Mouse (Mus musculus) heart, embryonic 11.5 days (tissue): Measurements from ENCODE around the gene Kat6b. TPM values are rescaled to one million over a fixed set of nuclear protein-coding genes. Genes with fewer than 3 reads are reported as not detected.

Experiments used
- ATAC-seq: fragments of 200-750 bp; cut with Nextera tagmentation; replicated peaks from 2 replicates; pipeline ENCODE4 v1.8.0; 2017; ENCODE audit warnings: moderate library complexity; ENCODE audit not compliant: insufficient number of reproducible peaks, low FRiP score, low TSS enrichment
- H3K27ac ChIP-seq: fragments of 300-500 bp; sonication (generic); 2 replicates; pipeline ENCODE4 v1.5.1; 2014; ENCODE audit warnings: mild to moderate bottlenecking, low read depth, low read length
- H3K27me3 ChIP-seq: fragments of 300-500 bp; sonication (generic); 2 replicates; pipeline ENCODE4 v1.6.1; 2014; ENCODE audit warnings: mild to moderate bottlenecking, low read length, mixed read lengths; ENCODE audit not compliant: control insufficient read depth, insufficient read depth
- H3K36me3 ChIP-seq: fragments of 300-500 bp; sonication (generic); 2 replicates; pipeline ENCODE4 v1.6.1; 2014; ENCODE audit warnings: mild to moderate bottlenecking, low read length, moderate library complexity, mixed read lengths; ENCODE audit not compliant: control insufficient read depth, insufficient read depth
- H3K4me1 ChIP-seq: fragments of 300-500 bp; sonication (generic); 2 replicates; pipeline ENCODE4 v1.6.1; 2014; ENCODE audit warnings: low read length; ENCODE audit not compliant: control insufficient read depth, insufficient read depth
- H3K4me2 ChIP-seq: fragments of 300-500 bp; sonication (generic); 2 replicates; pipeline ENCODE4 v1.6.1; 2014; ENCODE audit warnings: mild to moderate bottlenecking, moderate library complexity
- H3K4me3 ChIP-seq: fragments of 300-500 bp; sonication (generic); 2 replicates; pipeline ENCODE4 v1.5.1; 2014; ENCODE audit warnings: low read depth, low read length
- H3K9ac ChIP-seq: fragments of 300-500 bp; sonication (generic); 2 replicates; pipeline ENCODE4 v1.6.1; 2014; ENCODE audit warnings: mild to moderate bottlenecking, low read depth, low read length, moderate library complexity
- H3K9me3 ChIP-seq: fragments of 300-500 bp; sonication (generic); replicated peaks from 2 replicates; pipeline ENCODE4 v1.6.1; 2016; ENCODE audit warnings: low read length; ENCODE audit not compliant: control insufficient read depth
- WGBS: fragments of 180-500 bp; shearing (Covaris S2); extraction: QIAGEN DNeasy Blood & Tissue Kit; methylation state at CpG from one replicate; pipeline ENCODE4 v1.1.7; 2014; ENCODE audit not compliant: insufficient replicate concordance; 5-methylcytosine and 5-hydroxymethylcytosine counted together
- polyA plus RNA-seq: library from polyadenylated mRNA; unstranded; fragments of >200 nt; fragmentation: Nextera tagmentation; extraction: Ambion mirVana; gene quantifications from 2 replicates; pipeline ENCODE4 v1.2.1, GENCODE M21; 2014

The Kat6b gene
- polyA plus RNA-seq, 1 experiment from 2014 or later = 14.9 TPM

DNA sequence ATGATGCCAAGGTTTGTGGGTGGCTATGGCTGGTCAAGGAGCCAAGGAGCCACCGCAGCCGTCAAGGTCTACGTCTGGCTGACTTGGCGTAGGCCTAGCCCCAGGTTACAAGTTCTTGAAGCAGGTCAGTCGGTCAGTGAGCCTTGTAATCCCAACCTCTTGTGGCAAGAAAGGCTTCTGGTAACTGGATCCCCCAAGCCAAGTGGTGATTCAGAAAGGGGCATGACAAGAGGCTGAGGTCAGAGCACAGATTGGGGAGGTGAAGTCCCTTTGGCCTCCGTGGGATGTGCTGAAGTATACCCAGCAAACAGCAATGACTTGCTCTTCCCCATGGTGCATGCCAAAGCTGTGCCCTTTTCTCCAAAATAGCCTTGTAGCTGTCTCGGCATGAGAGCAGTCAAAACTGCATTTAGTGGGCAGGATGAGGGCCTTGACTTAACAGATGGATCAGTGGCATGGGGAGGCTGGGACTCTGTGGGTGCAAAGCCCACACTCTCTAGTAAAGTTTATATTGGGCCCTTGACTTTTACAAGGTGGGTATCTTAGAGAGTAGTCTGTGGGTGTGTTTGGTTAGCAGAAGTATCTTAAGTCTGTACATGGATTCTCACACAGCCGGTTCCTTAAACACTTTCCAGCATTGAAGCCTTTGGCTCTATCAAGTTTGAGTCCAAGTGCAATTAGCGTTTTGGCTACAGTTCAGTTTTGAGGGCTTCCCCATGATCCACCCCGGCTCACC is 204.3 kb downstream of the Kat6b start:
- Histone ChIP-seq H3K9ac (no peak overlapping the region), H3K4me3 (no peak overlapping the region), H3K27me3 (peaks cover 12% of the 10 kb centered on the region; the same call in 1 of the 2 replicates), H3K9me3 (no peaks in the 10 kb centered on the region), H3K4me2 (no peak overlapping the region), H3K4me1 (peaks cover 21% of the 10 kb centered on the region), H3K27ac (no peak overlapping the region), H3K36me3 (no peaks in the 10 kb centered on the region)
- WGBS = 83% methylated on average over 10 of the region's 10 CpGs
- ATAC-seq = no peak

DNA sequence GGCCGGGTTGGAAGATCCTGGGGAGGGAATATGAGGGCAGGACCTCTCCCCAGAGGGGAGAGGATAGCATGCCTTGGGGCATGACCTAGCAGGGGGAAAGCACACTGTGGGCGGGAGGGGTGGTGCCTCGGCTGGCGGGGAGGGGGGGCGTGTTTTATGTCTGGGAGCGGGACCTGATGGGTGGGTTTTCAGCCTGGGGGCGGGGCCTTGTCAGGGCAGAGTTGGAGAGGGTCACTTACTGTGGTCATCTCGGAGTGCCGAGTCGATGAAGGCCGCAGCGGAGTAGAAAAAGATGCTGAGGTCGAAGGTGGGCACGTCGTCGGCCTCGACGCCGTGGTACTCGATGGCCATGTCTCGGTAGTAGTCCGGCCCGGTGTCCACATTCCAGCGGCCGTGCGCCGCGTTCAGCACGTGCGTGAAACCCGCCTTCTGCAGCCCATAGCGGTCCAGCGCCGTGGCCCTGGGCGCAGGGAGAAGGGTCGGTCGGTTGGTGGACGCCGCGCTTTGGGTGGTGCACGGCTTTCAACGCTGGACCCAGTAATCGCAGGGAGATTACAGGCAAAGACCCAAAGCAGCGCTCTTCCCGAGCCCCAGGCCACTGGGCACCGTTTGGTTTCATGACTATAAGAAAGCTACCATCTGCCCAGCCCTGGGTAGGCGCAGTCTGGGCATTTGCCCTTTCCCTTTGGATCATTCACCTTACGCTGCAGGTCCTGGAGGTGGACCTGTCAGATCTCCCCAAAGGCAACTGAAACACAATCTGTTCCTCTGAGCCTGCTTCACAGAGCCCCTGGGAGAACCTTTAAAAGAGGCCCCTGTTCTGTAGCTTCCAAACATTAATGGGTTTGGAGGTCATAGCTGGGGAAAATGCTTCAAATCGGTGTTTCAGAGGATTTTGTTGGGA is 205.4 kb downstream of the Kat6b start:
- H3K36me3 ChIP-seq = no peaks in the 10 kb centered on the region
- peak overlapping the region; percentile 74 for H3K4me2 ChIP-seq
- 9% methylated on average over 49 of the region's 49 CpGs for WGBS
- peaks cover 12% of the 10 kb centered on the region; the same call in 1 of the 2 replicates for H3K27me3 ChIP-seq
- no peak overlapping the region for H3K27ac ChIP-seq
- H3K9me3 ChIP-seq = no peaks in the 10 kb centered on the region
- no peak overlapping the region; the same call in 1 of the 2 replicates for H3K9ac ChIP-seq
- H3K4me1 ChIP-seq = peaks cover 21% of the 10 kb centered on the region
- peak overlapping the region; percentile 36 for H3K4me3 ChIP-seq
- ATAC-seq = no peak

DNA sequence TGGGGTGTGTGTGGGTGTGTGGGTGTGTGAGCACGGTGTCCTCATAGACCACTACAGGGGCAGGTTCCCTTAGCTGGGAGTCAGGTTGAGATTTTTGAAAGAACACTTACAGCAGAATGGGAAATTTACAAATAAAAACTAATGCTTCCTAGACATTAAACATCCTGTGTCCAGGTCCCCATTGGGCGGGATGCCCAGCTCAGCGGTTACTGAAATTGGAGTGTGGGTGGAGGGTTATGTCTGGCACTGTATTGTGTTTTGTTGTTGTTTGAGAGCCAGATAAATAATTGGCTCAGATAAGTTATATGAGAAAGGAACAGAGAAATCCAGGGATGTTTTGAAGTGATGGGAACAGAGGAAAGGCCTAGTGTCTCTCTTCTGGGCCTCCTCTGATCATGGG is 209.8 kb downstream of the Kat6b start:
- 84% methylated on average over 3 of the region's 3 CpGs for WGBS
- 0 out of 2 replicates have a peak, but pooled peaks cover 3% of the 10 kb centered on the region for H3K9me3 ChIP-seq
- H3K27me3 ChIP-seq = peaks cover 5% of the 10 kb centered on the region; the same call in 1 of the 2 replicates
- no peak overlapping the region for H3K27ac ChIP-seq
- ATAC-seq = no peak
- no peak overlapping the region for H3K9ac ChIP-seq
- H3K4me3 ChIP-seq = no peak overlapping the region
- peaks cover 8% of the 10 kb centered on the region; the same call in 1 of the 2 replicates for H3K4me1 ChIP-seq
- H3K4me2 ChIP-seq = no peak overlapping the region
- no peaks in the 10 kb centered on the region for H3K36me3 ChIP-seq

DNA sequence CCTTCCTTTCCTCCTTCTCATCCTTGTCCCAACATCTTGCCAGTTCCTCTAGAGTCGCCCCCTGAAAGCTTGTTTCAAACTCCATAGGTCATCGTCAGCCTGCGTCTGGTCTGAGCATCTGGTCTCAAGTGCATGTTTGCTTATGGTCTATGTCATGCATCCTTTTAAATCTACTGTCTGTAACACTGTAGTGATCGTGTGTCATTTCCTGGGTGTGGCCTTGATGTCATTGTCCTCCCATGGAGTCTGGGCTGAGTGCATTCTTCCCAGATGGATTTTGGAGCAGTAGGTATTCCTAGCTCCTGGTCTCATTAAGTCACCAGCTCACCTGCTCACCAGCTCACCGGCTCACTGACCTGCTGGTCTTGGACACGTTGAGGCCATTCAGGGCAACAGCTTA is 213.8 kb downstream of the Kat6b start:
- no peak for ATAC-seq
- H3K9me3 ChIP-seq = 0 out of 2 replicates have a peak, but pooled peaks cover 3% of the 10 kb centered on the region
- no peak overlapping the region for H3K9ac ChIP-seq
- no peaks in the 10 kb centered on the region for H3K27me3 ChIP-seq
- no peak overlapping the region for H3K27ac ChIP-seq
- H3K4me2 ChIP-seq = no peak overlapping the region
- H3K36me3 ChIP-seq = no peaks in the 10 kb centered on the region
- 63% methylated on average over 6 of the region's 6 CpGs for WGBS
- H3K4me3 ChIP-seq = no peak overlapping the region
- no peaks in the 10 kb centered on the region for H3K4me1 ChIP-seq

DNA sequence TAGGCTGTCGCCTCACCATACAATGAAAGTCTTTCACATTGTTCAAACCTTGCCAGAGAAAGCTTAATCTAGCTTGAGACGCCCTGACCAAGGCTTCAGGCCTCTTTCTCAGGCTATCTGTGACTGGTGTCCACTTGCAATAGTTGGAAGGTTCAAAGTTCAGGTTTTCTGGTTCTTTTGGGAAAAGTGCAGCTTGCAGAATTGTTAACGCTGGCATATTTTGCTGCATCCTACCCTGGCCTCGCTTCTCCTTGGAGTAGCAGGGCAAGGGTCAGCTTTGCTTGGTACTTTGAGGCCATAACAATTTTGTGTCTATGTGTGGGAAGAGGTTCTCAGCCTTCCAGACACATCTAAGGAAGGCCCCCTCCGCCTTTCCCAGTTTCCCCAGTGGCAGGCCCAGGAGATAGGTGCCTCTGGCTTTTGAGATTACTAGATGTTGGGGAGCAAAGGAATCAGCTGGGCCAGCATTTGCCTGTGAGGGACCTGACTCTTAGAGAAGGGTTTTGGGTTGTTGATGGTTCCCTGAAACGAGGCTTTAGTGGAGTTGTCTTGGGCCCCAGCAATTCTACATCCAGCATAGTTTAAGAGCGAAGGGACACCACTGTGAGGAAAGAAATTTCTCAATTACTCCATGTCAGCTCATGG is 215.1 kb downstream of the Kat6b start:
- H3K27me3 ChIP-seq = no peaks in the 10 kb centered on the region
- H3K36me3 ChIP-seq = no peaks in the 10 kb centered on the region
- H3K27ac ChIP-seq = no peak overlapping the region
- H3K9me3 ChIP-seq = 0 out of 2 replicates have a peak, but pooled peaks cover 3% of the 10 kb centered on the region
- H3K4me1 ChIP-seq = no peaks in the 10 kb centered on the region
- no peak overlapping the region for H3K4me3 ChIP-seq
- H3K4me2 ChIP-seq = no peak overlapping the region
- no peak overlapping the region for H3K9ac ChIP-seq
- ATAC-seq = no peak
- 70% methylated on average over 7 of the region's 7 CpGs for WGBS

DNA sequence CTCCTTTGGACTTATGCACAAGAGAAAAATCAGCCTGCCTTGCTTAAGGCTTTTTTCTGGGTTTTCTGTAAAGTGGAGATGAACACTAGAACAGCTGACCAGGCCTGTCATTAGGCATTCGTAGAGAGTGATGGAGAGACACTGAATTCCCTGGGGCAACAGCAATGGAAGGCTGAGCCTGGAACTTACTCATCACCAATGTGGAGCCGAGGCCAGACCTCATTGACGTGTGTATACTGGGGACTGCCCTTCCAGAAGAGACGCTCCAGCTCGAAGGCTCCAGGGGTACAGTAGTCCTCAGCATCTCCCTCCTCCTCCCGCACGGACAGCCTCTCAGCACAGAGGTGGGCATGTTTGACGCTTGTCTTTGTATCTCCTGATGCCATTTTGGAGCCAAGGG is 221.5 kb downstream of the Kat6b start:
- WGBS = 71% methylated on average over 8 of the region's 8 CpGs
- Histone ChIP-seq H3K9me3 (no peaks in the 10 kb centered on the region), H3K9ac (no peak overlapping the region), H3K4me3 (no peak overlapping the region), H3K27me3 (no peaks in the 10 kb centered on the region), H3K27ac (no peak overlapping the region), H3K4me2 (0 out of 2 replicates have a peak overlapping the region, but pooled peaks have one; percentile 22), H3K4me1 (peaks cover 23% of the 10 kb centered on the region), H3K36me3 (no peaks in the 10 kb centered on the region)
- ATAC-seq = 0 out of 2 replicates have a peak, but pooled peaks have one; percentile 18

DNA sequence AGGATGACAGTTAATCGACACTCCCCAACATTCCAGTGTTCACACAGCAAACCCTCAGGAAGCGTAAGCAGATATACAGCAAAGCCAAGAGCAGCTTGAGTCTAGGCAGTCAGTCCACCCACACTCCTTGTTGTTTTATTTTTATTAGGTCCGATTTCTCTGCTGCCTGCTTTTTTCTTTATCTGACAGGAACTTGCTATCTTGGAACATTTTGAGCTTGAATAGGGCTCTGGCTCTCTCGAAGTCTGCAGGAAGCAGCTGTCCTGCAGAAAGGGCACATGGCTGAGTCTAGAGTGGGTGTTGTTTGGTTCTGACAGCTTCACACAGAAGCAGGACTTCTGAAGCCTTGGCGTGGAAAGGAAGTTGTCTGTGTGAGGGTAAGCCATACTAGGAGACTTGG is 222.0 kb downstream of the Kat6b start:
- Histone ChIP-seq H3K4me2 (peak overlapping the region; percentile 22; the same call in 1 of the 2 replicates), H3K9ac (no peak overlapping the region), H3K27me3 (no peaks in the 10 kb centered on the region), H3K9me3 (no peaks in the 10 kb centered on the region), H3K4me3 (no peak overlapping the region), H3K27ac (peak overlapping the region; percentile 10; the same call in 1 of the 2 replicates), H3K36me3 (no peaks in the 10 kb centered on the region), H3K4me1 (peaks cover 23% of the 10 kb centered on the region)
- peak; percentile 54 for ATAC-seq
- 25% methylated on average over 5 of the region's 5 CpGs for WGBS

DNA sequence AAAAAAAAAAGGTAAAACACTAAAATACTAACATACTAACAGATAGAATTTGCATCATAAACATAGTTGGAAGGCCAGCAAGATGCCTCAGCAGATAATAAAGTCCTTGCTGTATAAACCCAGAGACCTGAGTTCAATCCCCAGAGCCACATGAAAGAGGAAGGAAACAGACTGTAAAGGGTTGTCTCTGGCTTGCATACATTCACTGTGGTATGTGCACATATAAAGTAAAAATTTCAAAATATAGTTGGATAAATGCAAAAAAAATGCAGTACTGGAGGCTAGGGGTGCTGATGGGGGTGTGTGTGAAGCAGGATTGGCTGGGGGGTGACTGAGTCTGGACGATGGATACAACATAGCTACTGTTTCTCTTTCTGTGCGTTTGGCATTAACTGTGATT is 224.2 kb downstream of the Kat6b start:
- Histone ChIP-seq H3K9ac (no peak overlapping the region), H3K9me3 (no peaks in the 10 kb centered on the region)
- 79% methylated on average over 2 of the region's 2 CpGs for WGBS

More for the DNA sequence above, 224.2 kb downstream of the Kat6b start:
- Histone ChIP-seq H3K4me3 (no peak overlapping the region), H3K36me3 (no peaks in the 10 kb centered on the region), H3K27ac (no peak overlapping the region), H3K4me2 (no peak overlapping the region), H3K27me3 (no peaks in the 10 kb centered on the region), H3K4me1 (peaks cover 27% of the 10 kb centered on the region)
- no peak for ATAC-seq
